Mouse (Mus musculus) urinary bladder, postnatal 36 days (tissue): ENCODE measurements around the gene Ankrd55.
A peak's percentile ranks its signal among the peaks of the same experiment; 100 is the strongest.
"Not testable (repeated sequence)": the region's sequence is repeated elsewhere in the genome, so short reads cannot be mapped to it uniquely, and the experiment has no call there.

ENCODE experiments used
- DNase-seq, 2 experiments: peaks; one replicate each; pipeline ENCODE4 v3.0.0; 2022; ENCODE audit warnings: low spot score in 2 of 2, mixed read lengths in 1 of 2

Ankrd55 gene

GRCm38 (mm10) chr13:112411216-112411822 lies 123.1 kb downstream of the Ankrd55 start:
- no peak for DNase-seq

GRCm38 (mm10) chr13:112412251-112412650 lies 124.0 kb downstream of the Ankrd55 start:
- DNase-seq: no peak

- no peak for DNase-seq
These were observed 124.6 kb downstream of the Ankrd55 start for GRCm38 (mm10) chr13:112412824-112413223.

GRCm38 (mm10) chr13:112413611-112414010 lies 125.4 kb downstream of the Ankrd55 start:
- no peak for DNase-seq

- no peak for DNase-seq
These were observed 127.6 kb downstream of the Ankrd55 start for GRCm38 (mm10) chr13:112415896-112416295.

GRCm38 (mm10) chr13:112416410-112417162 lies 128.3 kb downstream of the Ankrd55 start:
- DNase-seq: no peak

GRCm38 (mm10) chr13:112417163-112417523 lies 128.9 kb downstream of the Ankrd55 start:
- no peak for DNase-seq

- no peak for DNase-seq
These were observed 129.7 kb downstream of the Ankrd55 start for GRCm38 (mm10) chr13:112417861-112418423.

GRCm38 (mm10) chr13:112418595-112418994 lies 130.3 kb downstream of the Ankrd55 start:
- no peak for DNase-seq

- DNase-seq: no peak
These were observed 136.0 kb downstream of the Ankrd55 start for GRCm38 (mm10) chr13:112424212-112424611.

GRCm38 (mm10) chr13:112424635-112425034 lies 136.4 kb downstream of the Ankrd55 start:
- DNase-seq: no peak

- DNase-seq: peak in 1 of 2 experiments; percentile 0
These were observed 137.0 kb downstream of the Ankrd55 start for GRCm38 (mm10) chr13:112425181-112425654.

GRCm38 (mm10) chr13:112426265-112427135 lies 138.2 kb downstream of the Ankrd55 start:
- no peak for DNase-seq

- not testable (repeated sequence) for DNase-seq
These were observed 138.9 kb downstream of the Ankrd55 start for GRCm38 (mm10) chr13:112427136-112427470.

- DNase-seq: no peak
These were observed 139.3 kb downstream of the Ankrd55 start for GRCm38 (mm10) chr13:112427521-112427920.

GRCm38 (mm10) chr13:112433271-112433670 lies 145.0 kb downstream of the Ankrd55 start:
- no peak for DNase-seq
